Mouse (Mus musculus) neutrophil, adult 83 days (primary cell): ENCODE data around the gene Fgf10. TPM values are rescaled to one million over a fixed set of nuclear protein-coding genes. Genes with fewer than 3 reads are reported as not detected.

Source experiments
- total RNA-seq, 2 experiments: library from RNA; stranded (reverse); gene quantifications; one replicate each; pipeline ENCODE4 v1.2.4; 2023

Fgf10 gene
- not detected for total RNA-seq

DNA sequence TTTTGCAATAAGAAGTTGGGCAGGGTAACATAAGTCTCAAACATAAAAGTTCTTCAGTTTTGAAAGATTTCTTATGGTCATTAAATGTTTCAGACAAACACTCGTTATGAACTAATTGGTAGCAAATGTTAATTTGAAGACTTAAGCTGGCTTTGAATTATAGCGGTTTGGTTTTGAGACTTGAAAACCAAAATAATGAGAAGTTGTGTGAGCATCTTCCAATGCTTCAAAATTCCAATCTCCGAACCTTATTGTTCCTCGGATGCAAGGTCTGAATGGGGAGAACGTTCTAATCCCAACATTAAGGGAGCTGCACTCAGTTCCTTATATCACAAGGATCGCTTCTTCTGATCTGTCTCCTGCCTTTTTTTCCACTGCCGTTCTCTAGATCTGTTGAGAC lies at the start of gene Fgf10:
Gene Fgf10, plus strand, starts transcription at position 301 of the 400 bp plus-strand sequence.

